Mouse (Mus musculus): ENCODE results near the gene Cdk18. TPM values are rescaled to one million over a fixed set of nuclear protein-coding genes. Genes with fewer than 3 reads are reported as not detected.

The Cdk18 gene
- polyA plus RNA-seq, 1 experiment from 2014 or later = 0.82 TPM

DNA sequence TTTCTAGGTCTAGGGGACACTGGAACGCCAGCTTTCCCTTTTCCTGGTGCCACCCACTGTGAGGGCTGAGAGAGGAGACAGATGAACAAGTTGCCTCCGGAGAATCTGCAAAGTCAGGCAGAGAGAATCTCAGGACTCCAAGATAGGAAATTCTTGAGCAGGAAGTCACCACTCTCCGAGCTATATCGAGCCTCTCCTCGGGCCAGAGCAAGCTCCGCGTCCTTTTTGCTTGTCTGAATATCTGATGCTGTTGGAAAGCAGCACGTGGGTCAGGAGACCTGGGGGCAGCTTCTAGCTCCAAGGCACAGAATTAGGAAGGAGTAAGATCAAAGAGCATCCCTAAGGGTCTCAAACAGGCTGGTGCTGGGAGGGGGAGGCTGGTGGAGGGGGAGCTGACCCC, 14.2 kb upstream of the Cdk18 start:
- ATAC-seq (ENCODE audit: low FRiP score) (no peak), DNase-seq (ENCODE audit: low spot score) (no peak)
- no peaks in the 10 kb centered on the region for H3K9me3 ChIP-seq (ENCODE audit: control insufficient read depth, low read length)
- no peaks in the 10 kb centered on the region for H3K36me3 ChIP-seq (ENCODE audit: control insufficient read depth, insufficient read depth, low read length)
- H3K27ac ChIP-seq (ENCODE audit: low read depth, low read length) = no peak overlapping the region
- WGBS = 13% methylated on average over 8 of the region's 8 CpGs
- H3K4me2 ChIP-seq (replicated peaks; ENCODE audit: low read depth, low read length) = no peak overlapping the region
- peaks cover 7% of the 10 kb centered on the region; the same call in 1 of the 2 replicates for H3K27me3 ChIP-seq (ENCODE audit: control insufficient read depth, insufficient read depth, low read length)
- 0 out of 2 replicates have a peak, but pooled peaks cover 4% of the 10 kb centered on the region for H3K4me1 ChIP-seq (replicated peaks; ENCODE audit: control insufficient read depth, insufficient read depth, low read length)
- no peak overlapping the region for H3K4me3 ChIP-seq (ENCODE audit: low read depth, low read length)
- no peak overlapping the region for H3K9ac ChIP-seq (ENCODE audit: low read depth, low read length)

DNA sequence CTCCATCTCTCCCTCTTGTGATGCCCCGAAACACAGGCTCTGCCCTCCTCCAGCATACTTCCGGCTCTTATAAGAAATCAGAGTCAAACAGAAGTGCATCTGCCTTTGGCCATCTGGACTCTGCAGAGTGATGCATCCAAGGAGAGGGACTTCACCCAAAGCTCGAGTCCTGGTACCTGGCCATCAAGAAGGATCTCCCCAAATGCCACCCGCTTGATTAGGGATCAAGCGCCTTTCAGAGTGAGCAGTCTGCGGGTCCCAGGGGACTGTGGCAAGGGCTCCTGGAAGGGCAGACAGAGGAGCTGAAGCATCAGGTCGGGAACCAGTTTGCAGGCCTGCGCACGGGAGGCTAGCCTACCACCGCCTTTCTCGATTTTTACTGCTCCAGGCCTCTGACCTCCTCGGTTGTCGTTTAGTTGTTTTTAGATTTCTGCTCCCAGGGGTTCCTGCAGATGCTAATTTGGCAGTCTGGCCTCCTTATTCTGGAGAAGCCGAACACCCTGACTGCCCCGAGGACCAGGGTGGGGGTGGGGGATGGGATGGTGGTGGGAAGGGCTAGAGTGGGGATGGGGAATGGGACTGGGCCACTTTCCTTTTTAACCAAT, 13.7 kb upstream of the Cdk18 start:
- Histone ChIP-seq H3K36me3 (ENCODE audit: control insufficient read depth, insufficient read depth, low read length) (no peaks in the 10 kb centered on the region), H3K4me1 (replicated peaks; ENCODE audit: control insufficient read depth, insufficient read depth, low read length) (0 out of 2 replicates have a peak, but pooled peaks cover 4% of the 10 kb centered on the region), H3K4me2 (replicated peaks; ENCODE audit: low read depth, low read length) (no peak overlapping the region), H3K27ac (ENCODE audit: low read depth, low read length) (no peak overlapping the region), H3K9me3 (ENCODE audit: control insufficient read depth, low read length) (no peaks in the 10 kb centered on the region), H3K9ac (ENCODE audit: low read depth, low read length) (no peak overlapping the region), H3K27me3 (ENCODE audit: control insufficient read depth, insufficient read depth, low read length) (peaks cover 5% of the 10 kb centered on the region; the same call in 1 of the 2 replicates), H3K4me3 (ENCODE audit: low read depth, low read length) (no peak overlapping the region)
- WGBS = 24% methylated on average over 15 of the region's 15 CpGs
- ATAC-seq (ENCODE audit: low FRiP score) (no peak), DNase-seq (ENCODE audit: low spot score) (no peak)

DNA sequence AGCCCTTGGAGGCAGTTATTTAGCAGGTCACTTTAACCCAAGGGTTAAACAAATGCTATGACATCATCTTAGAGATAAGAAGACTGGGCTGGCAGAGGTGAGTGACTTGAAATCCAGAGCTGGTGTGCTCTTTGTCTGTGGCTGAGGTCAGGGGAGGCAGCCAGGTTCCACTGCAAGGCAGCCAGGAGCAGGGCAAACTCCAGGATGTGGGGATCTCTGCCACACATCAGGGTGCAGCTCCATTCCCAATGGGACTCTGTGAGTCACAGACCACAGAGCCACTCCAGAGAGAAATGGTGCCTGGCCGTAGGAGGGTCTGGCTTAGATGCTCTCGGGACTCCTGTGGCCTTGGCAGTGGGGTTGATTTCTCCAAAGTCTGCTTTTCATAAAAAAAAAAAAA, 12.4 kb upstream of the Cdk18 start:
- Histone ChIP-seq H3K27me3 (ENCODE audit: control insufficient read depth, insufficient read depth, low read length) (no peaks in the 10 kb centered on the region), H3K9ac (ENCODE audit: low read depth, low read length) (no peak overlapping the region), H3K4me1 (replicated peaks; ENCODE audit: control insufficient read depth, insufficient read depth, low read length) (0 out of 2 replicates have a peak, but pooled peaks cover 4% of the 10 kb centered on the region), H3K36me3 (ENCODE audit: control insufficient read depth, insufficient read depth, low read length) (no peaks in the 10 kb centered on the region), H3K4me3 (ENCODE audit: low read depth, low read length) (no peak overlapping the region), H3K4me2 (replicated peaks; ENCODE audit: low read depth, low read length) (no peak overlapping the region), H3K27ac (ENCODE audit: low read depth, low read length) (no peak overlapping the region), H3K9me3 (ENCODE audit: control insufficient read depth, low read length) (no peaks in the 10 kb centered on the region)
- WGBS = 53% methylated on average over 2 of the region's 2 CpGs
- no peak for ATAC-seq (ENCODE audit: low FRiP score)
- DNase-seq (ENCODE audit: low spot score) = no peak

DNA sequence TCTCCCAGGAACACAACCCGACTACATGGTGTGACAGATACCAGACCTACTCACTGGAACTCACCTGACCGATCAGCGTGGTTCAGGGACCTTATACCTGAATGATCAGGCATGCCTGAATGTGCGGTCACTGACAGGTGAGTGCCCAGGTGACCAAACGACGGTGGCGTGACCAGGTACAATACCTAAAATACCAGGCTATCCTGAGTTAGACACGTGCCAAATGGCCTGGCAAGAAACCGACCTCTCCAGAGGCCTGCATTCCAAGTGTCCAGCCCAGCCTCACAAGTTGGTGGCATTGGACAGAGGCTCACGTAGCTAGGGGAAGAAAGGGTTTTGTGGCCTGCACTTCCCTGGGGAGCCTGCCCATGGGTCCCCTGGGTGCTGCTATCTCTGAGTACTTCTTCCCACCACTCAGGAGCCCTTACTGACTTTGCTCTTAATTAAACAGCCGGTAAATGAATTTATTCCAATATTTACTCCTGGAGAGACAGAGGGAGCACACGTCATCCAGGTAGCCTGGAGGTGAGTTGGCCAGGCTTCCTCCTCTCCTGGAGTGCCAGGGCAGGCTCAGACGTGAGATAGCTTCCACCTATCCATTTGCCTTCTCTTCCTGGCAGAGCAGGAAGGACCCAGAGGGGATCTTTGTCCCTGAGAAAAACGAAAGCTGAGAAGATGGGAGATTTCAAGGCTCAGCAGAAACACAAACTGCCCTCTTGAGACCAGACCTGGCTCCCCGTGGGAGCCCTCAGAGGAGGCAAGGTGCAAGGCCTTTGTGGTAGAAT, 11.5 kb upstream of the Cdk18 start:
- no peak overlapping the region for H3K9ac ChIP-seq (ENCODE audit: low read depth, low read length)
- ATAC-seq (ENCODE audit: low FRiP score) (no peak), DNase-seq (ENCODE audit: low spot score) (no peak)
- H3K27ac ChIP-seq (ENCODE audit: low read depth, low read length) = no peak overlapping the region
- H3K27me3 ChIP-seq (ENCODE audit: control insufficient read depth, insufficient read depth, low read length) = no peaks in the 10 kb centered on the region
- no peaks in the 10 kb centered on the region for H3K36me3 ChIP-seq (ENCODE audit: control insufficient read depth, insufficient read depth, low read length)
- H3K4me3 ChIP-seq (ENCODE audit: low read depth, low read length) = no peak overlapping the region
- WGBS = 73% methylated on average over 15 of the region's 15 CpGs
- H3K9me3 ChIP-seq (ENCODE audit: control insufficient read depth, low read length) = no peaks in the 10 kb centered on the region
- H3K4me2 ChIP-seq (replicated peaks; ENCODE audit: low read depth, low read length) = no peak overlapping the region
- 0 out of 2 replicates have a peak, but pooled peaks cover 4% of the 10 kb centered on the region for H3K4me1 ChIP-seq (replicated peaks; ENCODE audit: control insufficient read depth, insufficient read depth, low read length)

DNA sequence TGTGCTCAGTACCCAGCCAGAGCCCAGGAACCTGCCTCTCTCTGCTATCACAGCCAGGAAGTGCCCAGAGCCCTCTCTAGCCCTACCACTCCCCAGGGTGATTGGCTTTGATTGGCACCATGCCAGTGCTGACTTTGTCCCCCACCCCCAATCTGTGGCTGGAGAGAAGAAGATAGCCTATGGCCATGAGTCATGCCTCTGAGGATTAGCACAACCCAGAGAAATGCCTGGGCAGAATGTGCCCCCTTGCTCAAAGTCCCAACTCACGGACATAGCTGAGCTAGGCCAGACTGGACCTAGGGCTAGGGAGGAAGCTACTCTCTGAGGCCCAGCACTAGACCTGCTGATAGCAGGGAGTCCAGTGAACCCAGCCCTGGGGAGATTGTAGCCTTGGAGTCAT, 10.7 kb upstream of the Cdk18 start:
- Histone ChIP-seq H3K27me3 (ENCODE audit: control insufficient read depth, insufficient read depth, low read length) (no peaks in the 10 kb centered on the region), H3K9me3 (ENCODE audit: control insufficient read depth, low read length) (no peaks in the 10 kb centered on the region), H3K4me1 (replicated peaks; ENCODE audit: control insufficient read depth, insufficient read depth, low read length) (0 out of 2 replicates have a peak, but pooled peaks cover 4% of the 10 kb centered on the region), H3K36me3 (ENCODE audit: control insufficient read depth, insufficient read depth, low read length) (no peaks in the 10 kb centered on the region), H3K4me3 (ENCODE audit: low read depth, low read length) (no peak overlapping the region), H3K27ac (ENCODE audit: low read depth, low read length) (no peak overlapping the region), H3K9ac (ENCODE audit: low read depth, low read length) (no peak overlapping the region), H3K4me2 (replicated peaks; ENCODE audit: low read depth, low read length) (no peak overlapping the region)
- ATAC-seq (ENCODE audit: low FRiP score) (no peak), DNase-seq (ENCODE audit: low spot score) (no peak)
- WGBS = 56% methylated on average over 1 of the region's 1 CpGs

DNA sequence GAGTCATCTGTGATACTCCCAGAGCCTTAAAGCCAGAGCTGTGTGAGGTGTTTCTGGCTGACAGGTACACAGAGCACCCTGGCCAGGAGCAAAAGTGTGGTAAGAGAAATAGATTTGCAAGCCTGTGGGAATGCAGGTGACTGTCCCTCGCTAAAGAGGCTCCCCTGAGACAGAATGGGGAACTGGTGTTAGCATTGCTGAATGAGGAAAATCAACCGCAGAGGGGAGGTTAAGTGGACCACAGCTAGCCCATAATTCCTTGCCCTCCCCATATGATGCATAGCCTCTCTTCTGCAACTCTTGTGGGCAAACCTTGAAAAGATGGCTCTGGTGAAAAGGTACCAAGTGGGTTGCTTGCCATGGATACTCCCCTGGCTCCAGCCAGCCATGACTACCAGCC, 9.9 kb upstream of the Cdk18 start:
- 0 out of 2 replicates have a peak, but pooled peaks cover 4% of the 10 kb centered on the region for H3K4me1 ChIP-seq (replicated peaks; ENCODE audit: control insufficient read depth, insufficient read depth, low read length)
- H3K27me3 ChIP-seq (ENCODE audit: control insufficient read depth, insufficient read depth, low read length) = no peaks in the 10 kb centered on the region
- no peak overlapping the region for H3K4me2 ChIP-seq (replicated peaks; ENCODE audit: low read depth, low read length)
- H3K9ac ChIP-seq (ENCODE audit: low read depth, low read length) = no peak overlapping the region
- no peak overlapping the region for H3K4me3 ChIP-seq (ENCODE audit: low read depth, low read length)
- ATAC-seq (ENCODE audit: low FRiP score) (no peak), DNase-seq (ENCODE audit: low spot score) (no peak)
- 60% methylated on average over 2 of the region's 2 CpGs for WGBS
- no peaks in the 10 kb centered on the region for H3K9me3 ChIP-seq (ENCODE audit: control insufficient read depth, low read length)
- no peaks in the 10 kb centered on the region for H3K36me3 ChIP-seq (ENCODE audit: control insufficient read depth, insufficient read depth, low read length)
- H3K27ac ChIP-seq (ENCODE audit: low read depth, low read length) = no peak overlapping the region

DNA sequence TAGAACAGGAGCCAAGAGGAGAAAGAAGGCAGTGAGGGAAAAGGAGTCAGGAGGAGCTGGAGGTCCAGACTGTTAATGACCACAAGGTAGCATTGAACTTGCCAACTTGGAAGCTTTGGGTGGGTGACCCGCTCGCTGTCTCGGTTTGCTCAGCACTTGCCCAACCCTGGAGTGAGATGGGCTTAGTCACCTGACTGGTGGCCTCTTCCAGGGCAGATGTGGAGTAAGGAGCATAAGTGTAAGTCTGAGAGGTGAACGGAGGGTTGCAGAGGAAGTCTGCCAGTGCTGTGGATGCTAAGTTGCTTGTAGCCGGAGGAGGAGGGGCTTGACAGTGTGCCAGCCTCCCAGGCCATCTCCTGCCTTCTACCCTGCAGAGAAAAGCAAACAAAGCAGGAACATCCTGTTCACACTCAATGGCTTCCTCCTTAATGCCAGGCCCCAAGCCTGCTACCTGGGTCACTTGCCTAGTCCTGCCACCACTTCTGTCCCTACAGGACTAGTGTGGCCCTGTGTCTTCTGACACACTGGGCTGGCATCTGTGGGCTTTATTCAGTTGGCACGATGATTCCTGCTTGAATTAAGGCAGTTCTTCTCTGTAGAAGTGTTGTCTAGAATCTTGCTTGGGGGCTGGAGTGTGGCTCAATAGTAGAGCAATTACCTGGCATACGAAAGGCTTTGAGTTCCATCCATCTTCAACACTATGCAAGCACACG, 6.6 kb upstream of the Cdk18 start:
- no peaks in the 10 kb centered on the region for H3K4me1 ChIP-seq (replicated peaks; ENCODE audit: control insufficient read depth, insufficient read depth, low read length)
- H3K4me2 ChIP-seq (replicated peaks; ENCODE audit: low read depth, low read length) = no peak overlapping the region
- ATAC-seq (ENCODE audit: low FRiP score) (no peak), DNase-seq (ENCODE audit: low spot score) (no peak)
- H3K27ac ChIP-seq (ENCODE audit: low read depth, low read length) = no peak overlapping the region
- 90% methylated on average over 8 of the region's 8 CpGs for WGBS
- no peaks in the 10 kb centered on the region for H3K36me3 ChIP-seq (ENCODE audit: control insufficient read depth, insufficient read depth, low read length)
- H3K9me3 ChIP-seq (ENCODE audit: control insufficient read depth, low read length) = no peaks in the 10 kb centered on the region
- no peak overlapping the region for H3K9ac ChIP-seq (ENCODE audit: low read depth, low read length)
- H3K4me3 ChIP-seq (ENCODE audit: low read depth, low read length) = no peak overlapping the region
- no peaks in the 10 kb centered on the region for H3K27me3 ChIP-seq (ENCODE audit: control insufficient read depth, insufficient read depth, low read length)

DNA sequence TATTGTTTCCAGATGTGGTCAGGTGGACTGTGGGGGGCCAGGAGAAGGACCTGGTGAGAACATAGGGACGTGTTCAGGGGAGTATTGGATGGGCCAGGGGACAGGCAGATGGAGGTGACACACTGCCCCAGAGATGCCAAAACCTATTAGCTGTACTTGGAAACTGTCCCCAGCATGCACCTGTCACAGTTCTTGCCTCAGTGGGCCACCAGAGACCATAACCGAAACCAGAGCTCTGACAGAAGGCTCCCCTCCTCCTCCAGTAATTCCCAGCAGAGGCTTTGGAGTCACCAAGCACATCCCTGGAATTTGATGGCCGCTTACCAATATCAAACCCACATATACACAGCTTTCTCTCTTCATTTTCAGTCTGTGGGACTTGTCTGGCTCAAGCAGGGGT, 5.4 kb upstream of the Cdk18 start:
- Histone ChIP-seq H3K36me3 (ENCODE audit: control insufficient read depth, insufficient read depth, low read length) (no peaks in the 10 kb centered on the region), H3K27me3 (ENCODE audit: control insufficient read depth, insufficient read depth, low read length) (peaks cover under 1% of the 10 kb centered on the region; the same call in 1 of the 2 replicates), H3K9ac (ENCODE audit: low read depth, low read length) (no peak overlapping the region), H3K27ac (ENCODE audit: low read depth, low read length) (no peak overlapping the region), H3K9me3 (ENCODE audit: control insufficient read depth, low read length) (no peaks in the 10 kb centered on the region), H3K4me3 (ENCODE audit: low read depth, low read length) (no peak overlapping the region), H3K4me2 (replicated peaks; ENCODE audit: low read depth, low read length) (no peak overlapping the region), H3K4me1 (replicated peaks; ENCODE audit: control insufficient read depth, insufficient read depth, low read length) (no peaks in the 10 kb centered on the region)
- DNase-seq (ENCODE audit: low spot score) (no peak), ATAC-seq (ENCODE audit: low FRiP score) (no peak)
- 75% methylated on average over 3 of the region's 3 CpGs for WGBS

All from hindbrain, embryonic 11.5 days (tissue).